Mouse (Mus musculus) Patski (cell line): Measurements from ENCODE around the gene Klk13. TPM values are rescaled to one million over a fixed set of nuclear protein-coding genes. Genes with fewer than 3 reads are reported as not detected.
"Not testable (repeated sequence)": the region's sequence is repeated elsewhere in the genome, so short reads cannot be mapped to it uniquely, and the experiment has no call there.

Source experiments
- ATAC-seq: fragments of 100-300 bp; one replicate; pipeline ENCODE4 v1.8.0; 2021
- CTCF ChIA-PET: fragments of 350-600 bp; sonication (Branson Sonifier 250); formaldehyde crosslinking; loops from one replicate; lab custom pipeline; 2022; ENCODE audit warnings: inconsistent platforms; lab: Charles Lee
- POLR2A ChIA-PET: fragments of 350-600 bp; sonication (Branson Sonifier 250); formaldehyde crosslinking; loops from one replicate; lab custom pipeline; 2022; ENCODE audit warnings: antibody characterized with exemption, inconsistent platforms; lab: Charles Lee
- DNase-seq: peaks from one replicate; pipeline ENCODE4 v3.0.0-alpha.2; 2011; ENCODE audit warnings: low read depth, low spot score
- H3K27me3 ChIP-seq: fragments of 371-371 bp; one replicate; pipeline ENCODE4 v1.5.1; 2021
- CTCF ChIP-seq: fragments of 100-300 bp; IDR thresholded peaks from one replicate; pipeline ENCODE4 v1.5.1; 2021
- in situ Hi-C: fragments of 300-500 bp; cut with MboI; formaldehyde crosslinking; loops from 3 replicates; pipeline ENCODE4 v1.11.1; 2018; ENCODE audit warnings: low pct_unique_long_range_greater_than_20kb, mixed read lengths
- polyA plus RNA-seq: library from polyadenylated mRNA; unstranded; gene quantifications from one replicate; pipeline ENCODE4 v1.2.3, GENCODE M21; 2021

Gene Klk13
- polyA plus RNA-seq, result not detected

- H3K27me3 ChIP-seq, result peaks cover 18% of the 10 kb centered on the region
- in situ Hi-C loops, result no loop called here
- ChIA-PET POLR2A (no interaction called here), CTCF (no interaction called here)
- no peak for ATAC-seq
- DNase-seq, result no peak
- TF ChIP-seq CTCF, result no peak
Observed at GRCm38 (mm10) chr7:43712267-43712666, at the start of gene Klk13. TSS of gene Klk13 (plus strand) at chr7:43712567.

GRCm38 (mm10) chr7:43662804-43663203 lies 49.6 kb upstream of the Klk13 start:
- ChIA-PET CTCF (no interaction called here), POLR2A (no interaction called here)
- peak; percentile 89 for ATAC-seq

GRCm38 (mm10) chr7:43667221-43667620 lies 45.1 kb upstream of the Klk13 start:
- ATAC-seq, DNase-seq, CTCF ChIA-PET, POLR2A ChIA-PET, H3K27me3 ChIP-seq, in situ Hi-C loops: not testable (repeated sequence)

More at GRCm38 (mm10) chr7:43662804-43663203, 49.6 kb upstream of the Klk13 start:
- H3K27me3 ChIP-seq, result no peaks in the 10 kb centered on the region
- DNase-seq, result peak; percentile 9
- no peak for TF ChIP-seq CTCF
- in situ Hi-C loops, result no loop called here

GRCm38 (mm10) chr7:43668582-43668981 lies 43.8 kb upstream of the Klk13 start:
- ATAC-seq (no peak), DNase-seq (no peak)
- in situ Hi-C loops, result no loop called here
- no peak for TF ChIP-seq CTCF
- CTCF ChIA-PET, result interaction anchor here (0.8 to 1.3 kb wide), 2 partner anchors 12 to 83 kb away, joined by 3 read pairs; no protein-coding TSS in a partner anchor
- no peaks in the 10 kb centered on the region for H3K27me3 ChIP-seq
- POLR2A ChIA-PET, result no interaction called here

DNA sequence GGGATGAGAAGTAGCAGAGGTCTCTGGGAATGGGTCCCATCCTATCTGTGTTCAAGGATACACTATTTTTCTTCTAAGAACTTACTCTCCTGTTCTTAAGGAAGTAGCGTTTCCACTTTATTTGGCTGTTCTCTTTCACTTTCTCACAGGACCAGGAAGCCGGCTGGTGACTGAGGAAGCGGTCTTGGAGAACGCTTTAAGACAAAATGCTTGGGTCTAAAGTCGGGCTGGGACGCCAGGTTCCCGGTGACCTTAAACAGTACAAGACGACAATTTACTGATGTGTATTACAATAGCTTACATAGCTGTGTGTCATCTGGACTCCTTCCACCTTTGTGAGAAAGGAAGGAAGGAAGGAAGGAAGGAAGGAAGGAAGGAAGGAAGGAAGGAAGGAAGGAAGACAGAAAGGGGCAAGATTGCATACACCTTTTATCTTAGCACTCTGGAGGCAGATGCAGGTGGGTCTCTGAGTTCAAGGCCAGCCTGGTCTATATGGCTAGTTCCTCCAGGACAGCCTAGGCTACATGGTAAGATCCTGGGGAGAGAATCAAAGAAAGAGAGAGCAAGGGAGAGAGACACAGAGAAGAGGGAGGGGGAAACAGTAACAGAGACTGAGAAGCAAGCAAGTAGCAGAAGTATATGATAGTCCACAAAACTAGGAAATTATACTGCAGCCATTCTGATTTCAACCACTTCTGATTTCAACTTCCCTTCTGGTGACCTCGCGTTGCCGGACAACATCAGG lies 41.1 kb upstream of the Klk13 start:
- ChIA-PET CTCF (interaction anchor here (0.7 kb wide), 1 partner anchor 33 kb away, joined by 4 read pairs; no protein-coding TSS in a partner anchor), POLR2A (interaction anchor here (0.6 kb wide), 1 partner anchor 87 kb away, joined by 3 read pairs; no protein-coding TSS in a partner anchor)
- in situ Hi-C loops, result loop anchor here (5.0 to 10.0 kb wide), 2 partner anchors 89 to 366 kb away; no protein-coding TSS in a partner anchor
- no peak for TF ChIP-seq CTCF
- DNase-seq, result no peak
- no peak for ATAC-seq
- no peaks in the 10 kb centered on the region for H3K27me3 ChIP-seq

- no peak for TF ChIP-seq CTCF
- CTCF ChIA-PET, result no interaction called here
- POLR2A ChIA-PET, result no interaction called here
Observed at GRCm38 (mm10) chr7:43671809-43672580, 40.4 kb upstream of the Klk13 start, which contains the start of gene Ctu1. TSS of gene Ctu1 (plus strand) at chr7:43672016.

DNA sequence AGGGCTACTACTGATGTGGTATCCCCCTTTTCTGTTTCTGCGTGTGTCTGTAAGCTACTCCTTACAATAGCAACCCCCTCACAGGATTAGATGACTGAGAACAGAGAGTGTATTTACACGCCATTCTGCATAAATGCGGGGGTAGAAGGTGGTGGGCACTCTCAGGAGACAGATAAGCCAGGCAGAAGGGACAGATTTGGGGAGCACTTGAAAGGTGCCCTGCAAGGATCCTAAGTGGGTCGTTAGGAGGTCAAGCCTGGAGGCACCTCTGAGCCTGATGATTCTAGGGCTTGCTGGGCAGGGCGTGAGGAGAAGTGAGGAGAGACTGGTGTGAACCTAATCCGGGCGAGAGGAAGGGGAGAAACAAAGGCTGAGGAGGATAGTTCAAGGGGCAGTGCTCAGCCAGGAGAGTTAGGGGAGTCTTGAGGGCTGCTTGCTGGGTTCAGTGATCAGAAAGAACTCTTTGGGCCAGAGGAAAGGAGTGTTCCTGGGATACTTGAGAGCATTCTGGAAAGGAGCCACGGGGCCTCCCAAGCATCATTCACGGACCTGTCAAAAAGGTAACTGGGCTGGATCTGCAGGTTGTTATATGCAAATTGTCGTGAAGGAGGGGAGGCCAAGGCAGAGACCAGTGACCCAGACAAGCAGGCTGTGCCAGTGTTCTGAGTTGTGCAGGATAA lies 39.6 kb upstream of the Klk13 start:
- no peak for DNase-seq

More at GRCm38 (mm10) chr7:43671809-43672580, 40.4 kb upstream of the Klk13 start, which contains the start of gene Ctu1:
- peak; percentile 63 for DNase-seq
- H3K27me3 ChIP-seq, result no peaks in the 10 kb centered on the region
- in situ Hi-C loops, result loop anchor here (5.0 to 10.0 kb wide), 2 partner anchors 90 to 367 kb away; no protein-coding TSS in a partner anchor
- peak; percentile 99 for ATAC-seq

DNA sequence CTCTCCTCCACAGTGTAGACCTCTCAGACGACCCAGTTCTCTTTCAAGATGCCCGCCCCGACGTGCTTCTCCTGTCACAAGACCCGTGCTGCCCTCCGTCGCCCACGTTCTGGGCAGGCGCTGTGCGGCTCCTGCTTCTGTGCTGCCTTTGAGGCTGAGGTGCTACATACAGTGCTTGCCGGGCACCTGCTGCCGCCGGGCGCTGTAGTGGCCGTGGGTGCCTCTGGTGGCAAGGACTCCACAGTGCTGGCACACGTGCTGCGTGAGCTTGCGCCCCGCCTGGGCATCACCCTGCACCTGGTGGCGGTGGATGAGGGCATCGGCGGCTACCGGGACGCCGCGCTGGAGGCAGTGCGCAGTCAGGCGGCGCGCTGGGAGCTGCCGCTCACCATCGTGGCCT lies 37.3 kb upstream of the Klk13 start:
- in situ Hi-C loops, result loop anchor here (10.0 kb wide), 1 partner anchor 370 kb away; no protein-coding TSS in a partner anchor
- ATAC-seq, result no peak
- H3K27me3 ChIP-seq, result no peaks in the 10 kb centered on the region
- no peak for TF ChIP-seq CTCF
- POLR2A ChIA-PET, result no interaction called here
- no peak for DNase-seq
- CTCF ChIA-PET, result no interaction called here

More for the DNA sequence above, 39.6 kb upstream of the Klk13 start:
- POLR2A ChIA-PET, result no interaction called here
- TF ChIP-seq CTCF, result no peak
- no peaks in the 10 kb centered on the region for H3K27me3 ChIP-seq
- CTCF ChIA-PET, result no interaction called here
- in situ Hi-C loops, result loop anchor here (5.0 to 10.0 kb wide), 2 partner anchors 90 to 368 kb away; no protein-coding TSS in a partner anchor
- peak; percentile 5 for ATAC-seq

- in situ Hi-C loops, result loop anchor here (10.0 kb wide), 1 partner anchor 374 kb away; no protein-coding TSS in a partner anchor
- peak; percentile 76 for TF ChIP-seq CTCF
- H3K27me3 ChIP-seq, result no peaks in the 10 kb centered on the region
- POLR2A ChIA-PET, result no interaction called here
- ATAC-seq, result no peak
- DNase-seq, result no peak
- CTCF ChIA-PET, result no interaction called here
Observed at GRCm38 (mm10) chr7:43678517-43678916, 33.9 kb upstream of the Klk13 start.

GRCm38 (mm10) chr7:43680960-43681359 lies 31.4 kb upstream of the Klk13 start:
- peak; percentile 83 for TF ChIP-seq CTCF
- ATAC-seq (peak; percentile 83), DNase-seq (no peak)
- CTCF ChIA-PET, result interaction anchor here (1.0 to 1.5 kb wide), 4 partner anchors 10 to 214 kb away, joined by 3 to 5 read pairs (median 3); no protein-coding TSS in a partner anchor
- H3K27me3 ChIP-seq, result no peaks in the 10 kb centered on the region
- POLR2A ChIA-PET, result interaction anchor here (0.6 kb wide), 1 partner anchor 26 kb away, joined by 3 read pairs; no protein-coding TSS in a partner anchor
- in situ Hi-C loops, result loop anchor here (5.0 kb wide), 1 partner anchor 211 kb away; no protein-coding TSS in a partner anchor
